Mouse (Mus musculus) G1E (cell line): ENCODE results near the gene Lbh.

Experiments
- CTCF ChIP-seq: IDR thresholded peaks from 2 replicates; pipeline ENCODE4 v1.5.1; 2012; ENCODE audit warnings: low read depth, low read length, inconsistent platforms, mixed read lengths
- TAL1 ChIP-seq: conservative IDR thresholded peaks from 2 replicates; pipeline ENCODE4 v1.6.1; 2012; ENCODE audit warnings: low read depth, low read length, inconsistent platforms, mixed read lengths

GRCm38 (mm10) chr17:72976258-72977231 is 58.4 kb downstream of the Lbh start:
- TF ChIP-seq CTCF (no peak), TAL1 (no peak)
